Comparison of ENCODE assay signal across 9 mouse cellular contexts in genomic region chr2:68934651-68935050, GRCm38 (mm10).
A peak's percentile ranks its signal among the peaks of the same experiment; 100 is the strongest.
DNase-seq lines count a peak whose midpoint lies in the region; ATAC-seq and TF ChIP-seq lines count a peak whose summit lies in the region.
"Had no signal": no experiment of that assay in that cellular context is flagged by ENCODE, and none has a peak within 500 bp of the region (broad histone marks: within the 10 kb centered on the region; RNA-seq: fewer than 3 reads in every experiment).

No protein-coding gene starts in this region.

- H3K4me1 ChIP-seq in heart, embryonic 16.5 days (ENCODE audit: control insufficient read depth, insufficient read depth, low read length): peaks cover 25% of the 10 kb centered on the region
- peaks cover 44% of the 10 kb centered on the region for H3K4me1 ChIP-seq in liver, embryonic 15.5 days (replicated peaks)

- no peak overlapping the region; the same call in 1 of the 2 replicates for H3K4me2 ChIP-seq in heart, embryonic 16.5 days (ENCODE audit: low read depth, low read length)
- no peak overlapping the region for H3K4me2 ChIP-seq in liver, embryonic 15.5 days

- no peak overlapping the region for H3K9ac ChIP-seq in heart, embryonic 16.5 days (ENCODE audit: low read length)
- H3K9ac ChIP-seq in liver, embryonic 15.5 days: no peak overlapping the region

- H3K4me3 ChIP-seq in layer of hippocampus, adult 2 months: no peak overlapping the region
- no peak overlapping the region for H3K4me3 ChIP-seq in heart, embryonic 16.5 days (ENCODE audit: low read length)
- H3K4me3 ChIP-seq in liver, embryonic 15.5 days (replicated peaks): no peak overlapping the region
- H3K4me3 ChIP-seq: megakaryocyte, embryonic 14.5 days had no signal

- peak; percentile 94 for ATAC-seq in heart, embryonic 16.5 days (replicated peaks; ENCODE audit: extremely low read depth, insufficient read depth, low FRiP score)
- ATAC-seq in liver, embryonic 15.5 days (ENCODE audit: insufficient read depth): peak; percentile 89

- no peak for DNase-seq in layer of hippocampus, adult 2 months (ENCODE audit: low spot score in 2 of 2)
- no peak for DNase-seq in layer of hippocampus, postnatal 25 days (ENCODE audit: extremely low spot score in 1 of 2, low spot score in 1 of 2)
- peak; percentile 69 for DNase-seq in c-Kit-positive CD71-positive TER-119-negative erythroid progenitor cells, embryonic 14.5 days (ENCODE audit: low read depth)
- no peak for DNase-seq in frontal cortex, postnatal 14 days (ENCODE audit: low spot score in 2 of 2)
- DNase-seq in retina, postnatal 1 day: no peak
- DNase-seq in left cerebral cortex, postnatal 4 days: no peak

- H3K36me3 ChIP-seq in heart, embryonic 16.5 days (ENCODE audit: control insufficient read depth, insufficient read depth): no peaks in the 10 kb centered on the region
- 0 out of 2 replicates have a peak, but pooled peaks cover 5% of the 10 kb centered on the region for H3K36me3 ChIP-seq in liver, embryonic 15.5 days (replicated peaks)

- peak overlapping the region; percentile 82 for H3K27ac ChIP-seq in layer of hippocampus, adult 2 months
- peak overlapping the region; percentile 79 for H3K27ac ChIP-seq in heart, embryonic 16.5 days (ENCODE audit: low read length)
- H3K27ac ChIP-seq in liver, embryonic 15.5 days (replicated peaks): peak overlapping the region; percentile 39

- no peaks in the 10 kb centered on the region for H3K27me3 ChIP-seq in heart, embryonic 16.5 days (ENCODE audit: control insufficient read depth, insufficient read depth, low read length)
- no peaks in the 10 kb centered on the region for H3K27me3 ChIP-seq in liver, embryonic 15.5 days
- H3K27me3 ChIP-seq: megakaryocyte, embryonic 14.5 days had no signal

- no peak for TF ChIP-seq CTCF in layer of hippocampus, adult 2 months (conservative IDR thresholded peaks at IDR 0.05)

- 23% methylated on average over 6 of the region's 6 CpGs for WGBS in heart, embryonic 16.5 days
- WGBS in liver, embryonic 15.5 days (ENCODE audit: insufficient replicate concordance): 12% methylated on average over 6 of the region's 6 CpGs

- intact Hi-C loops in left cerebral cortex, postnatal 4 days (cut with DNase I): no loop called here

- H3K9me3 ChIP-seq in heart, embryonic 16.5 days (replicated peaks; ENCODE audit: control insufficient read depth, low read length): no peaks in the 10 kb centered on the region
- no peaks in the 10 kb centered on the region for H3K9me3 ChIP-seq in liver, embryonic 15.5 days (replicated peaks)
